Mouse (Mus musculus): Measurements from ENCODE around the gene Hoxc5.

Hoxc5 gene

GRCm38 (mm10) chr15:102990461-102991397 lies 23.5 kb downstream of the Hoxc5 start, which contains the start of gene Hoxc8:
Gene Hoxc8 (plus strand): TSS chr15:102990607.
- no peak for DNase-seq (ENCODE audit: low spot score in 2 of 2)

- no peak for DNase-seq (ENCODE audit: low spot score in 2 of 2)
Measured at GRCm38 (mm10) chr15:102991782-102992181, 24.5 kb downstream of the Hoxc5 start.

- DNase-seq (ENCODE audit: low spot score in 2 of 2), result no peak
Measured at GRCm38 (mm10) chr15:102992206-102992605, 25.0 kb downstream of the Hoxc5 start.

- DNase-seq (ENCODE audit: low spot score in 2 of 2), result no peak
Measured at GRCm38 (mm10) chr15:102992863-102993262, 25.6 kb downstream of the Hoxc5 start.

DNA sequence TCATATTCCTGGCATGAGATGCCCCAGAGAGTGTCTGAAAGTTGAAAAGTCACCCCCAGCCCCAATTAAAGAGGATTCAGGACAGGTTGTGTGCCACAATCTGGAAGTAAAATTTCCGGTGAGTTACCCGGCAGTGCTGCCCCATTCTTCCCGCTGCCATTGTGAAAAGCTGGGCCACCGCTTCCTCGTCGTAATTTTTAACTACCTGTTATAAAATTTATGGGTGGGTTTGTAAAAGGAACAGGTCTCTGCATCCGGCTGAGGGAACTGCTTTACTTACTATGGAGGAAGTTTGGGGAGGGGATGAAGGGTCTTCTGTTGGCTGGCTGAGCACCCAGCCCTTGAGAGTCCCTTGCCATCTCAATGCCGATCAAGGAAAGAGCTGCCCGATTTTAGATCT lies 29.3 kb downstream of the Hoxc5 start:
- no peak for DNase-seq (ENCODE audit: low spot score in 2 of 2)

DNA sequence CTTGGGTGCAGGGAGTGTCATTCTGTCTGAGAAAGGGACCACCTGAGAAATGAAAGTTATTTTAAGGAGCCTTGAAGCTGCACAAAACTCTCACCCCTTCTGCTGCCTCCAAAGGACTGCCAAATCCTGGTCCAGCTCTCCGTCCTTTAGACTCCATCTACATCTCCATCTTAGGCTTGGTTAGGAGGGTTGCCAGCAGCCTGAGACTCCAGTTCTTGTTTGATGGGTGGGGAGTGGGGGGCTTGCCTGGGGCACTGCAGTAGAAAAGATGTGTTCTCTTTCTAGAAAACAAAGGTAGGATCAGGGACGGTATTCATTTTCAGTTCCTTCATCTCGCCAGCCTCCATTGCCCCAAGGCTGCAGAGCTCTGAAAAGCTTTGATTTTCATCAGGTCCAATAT lies 30.2 kb downstream of the Hoxc5 start:
- no peak for DNase-seq (ENCODE audit: low spot score in 2 of 2)

DNA sequence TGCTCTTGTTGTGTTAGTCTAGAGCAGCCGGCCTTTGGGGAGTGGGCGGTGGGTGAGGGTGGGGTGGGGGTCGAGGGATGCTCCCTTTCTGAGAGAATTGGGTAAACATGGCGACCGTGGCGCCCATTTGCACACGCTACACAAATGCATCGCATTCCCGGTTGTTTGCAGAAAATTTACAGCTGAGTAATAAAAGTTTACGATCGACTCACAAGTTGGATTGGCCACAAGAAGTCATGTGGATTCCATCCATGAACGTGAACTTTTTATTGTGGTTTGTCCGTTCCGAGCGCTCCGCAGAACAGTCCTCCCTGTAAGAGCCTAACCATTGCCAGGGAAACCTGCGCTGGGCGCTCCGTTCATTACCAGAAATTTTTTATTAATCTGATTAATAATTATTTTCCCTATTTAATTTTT lies 30.7 kb downstream of the Hoxc5 start, which contains the start of gene Hoxc6:
Hoxc6 (plus strand) TSS at position 319 of the 417 bp plus-strand sequence.
- DNase-seq (ENCODE audit: low spot score in 2 of 2), result no peak

- no peak for DNase-seq (ENCODE audit: low spot score in 2 of 2)
Measured at GRCm38 (mm10) chr15:102998608-102999182, 31.5 kb downstream of the Hoxc5 start.

DNA sequence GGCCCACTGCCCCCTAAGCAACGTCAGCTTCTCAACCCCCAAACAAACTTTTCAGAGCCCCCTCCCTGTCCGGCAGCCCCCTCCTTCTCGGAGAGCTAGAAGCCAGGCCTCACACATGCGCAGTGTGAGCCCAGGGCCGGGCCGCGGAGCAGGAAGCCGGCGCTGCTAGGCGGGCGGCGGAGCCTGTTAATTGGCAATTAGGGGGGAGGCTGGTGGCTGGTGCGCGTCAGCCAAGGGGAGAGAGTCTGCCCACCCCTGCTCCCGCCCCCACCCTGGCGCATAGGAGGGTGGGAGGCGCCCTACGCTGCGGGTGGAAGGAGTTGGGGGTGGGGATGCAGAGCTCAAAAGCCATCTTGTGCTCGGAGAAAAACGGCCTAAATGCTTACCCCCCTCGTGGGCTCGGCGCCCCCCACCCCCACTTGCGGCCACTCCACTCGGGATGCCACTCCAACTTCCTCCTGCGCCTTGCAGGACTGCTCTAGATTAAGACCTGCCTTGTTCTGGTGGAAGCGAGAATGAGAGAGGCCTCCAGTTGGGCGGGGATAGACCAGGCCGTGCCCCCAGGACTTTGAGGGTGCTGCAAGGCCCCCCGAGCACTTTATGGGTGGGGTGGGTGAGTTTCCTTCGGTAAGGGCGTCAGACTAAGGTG lies 32.1 kb downstream of the Hoxc5 start:
- no peak for DNase-seq (ENCODE audit: low spot score in 2 of 2)

- DNase-seq (ENCODE audit: low spot score in 2 of 2), result no peak
Measured at GRCm38 (mm10) chr15:102999955-103000354, 32.7 kb downstream of the Hoxc5 start.

- no peak for DNase-seq (ENCODE audit: low spot score in 2 of 2)
Measured at GRCm38 (mm10) chr15:103000501-103000901, 33.3 kb downstream of the Hoxc5 start.

DNA sequence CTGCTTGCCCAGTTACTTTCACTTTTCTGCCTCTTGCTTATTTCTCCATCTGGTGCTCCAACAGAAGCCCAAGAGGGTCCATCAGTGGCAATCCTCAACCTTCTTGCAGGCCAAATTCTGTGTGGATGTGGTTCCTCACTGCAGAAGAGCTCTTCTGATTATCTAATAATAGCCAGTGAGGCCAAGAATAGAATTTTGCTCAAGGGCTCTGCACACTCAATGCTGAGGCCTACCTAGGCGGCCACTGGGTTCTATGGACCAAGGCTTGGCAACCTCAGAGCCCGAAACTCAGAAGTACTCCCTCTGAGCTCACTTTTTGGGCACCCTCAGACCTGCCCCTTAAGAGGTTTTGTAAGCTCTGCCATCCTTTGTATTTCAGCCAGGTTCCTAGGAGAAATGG lies 34.1 kb downstream of the Hoxc5 start:
- DNase-seq (ENCODE audit: low spot score in 2 of 2), result no peak

DNA sequence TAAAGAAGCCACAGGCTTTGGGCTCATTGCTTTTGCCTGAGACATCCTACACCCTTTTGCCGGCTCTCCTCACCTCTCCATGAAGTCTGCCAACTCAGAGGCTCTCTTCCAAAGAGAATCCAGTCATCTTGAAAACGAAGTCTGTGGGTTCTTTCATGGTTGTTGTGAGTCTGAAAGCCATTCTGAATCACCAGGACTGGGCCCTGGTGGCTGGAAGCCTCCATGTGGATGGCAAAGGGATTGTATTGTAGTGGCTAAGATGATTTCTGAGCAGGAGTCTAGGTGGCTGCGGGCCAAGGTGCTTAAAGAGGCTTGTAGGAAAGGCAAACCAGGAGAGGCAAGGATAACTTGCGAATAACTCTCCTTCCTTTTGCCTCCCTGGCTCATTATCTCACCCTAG lies 34.9 kb downstream of the Hoxc5 start:
- DNase-seq (ENCODE audit: low spot score in 2 of 2), result no peak

- DNase-seq (ENCODE audit: low spot score in 2 of 2), result no peak
Measured at GRCm38 (mm10) chr15:103002821-103003448, 35.7 kb downstream of the Hoxc5 start.

- no peak for DNase-seq (ENCODE audit: low spot score in 2 of 2)
Measured at GRCm38 (mm10) chr15:103005308-103005707, 38.1 kb downstream of the Hoxc5 start.

DNA sequence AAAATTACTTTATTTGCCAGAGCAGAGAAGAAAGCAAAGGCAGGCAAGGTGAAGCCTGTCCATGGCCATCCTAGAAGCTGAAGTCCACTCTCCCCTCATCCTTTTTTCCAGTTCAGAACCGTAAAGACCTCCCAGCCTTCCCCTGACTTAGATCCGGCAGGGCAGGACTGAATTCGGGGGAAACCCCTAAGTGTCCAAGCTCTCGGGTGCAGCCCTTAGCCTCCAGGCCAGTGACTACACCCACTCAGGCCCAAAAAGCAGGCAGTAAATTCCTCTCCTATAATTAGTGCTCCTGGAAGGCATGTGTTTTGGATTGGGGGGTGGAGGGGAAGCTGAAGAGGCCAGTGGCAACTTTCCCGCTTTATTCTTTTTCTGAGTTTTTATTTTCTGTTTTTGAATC lies 38.6 kb downstream of the Hoxc5 start:
- no peak for DNase-seq (ENCODE audit: low spot score in 2 of 2)

- no peak for DNase-seq (ENCODE audit: low spot score in 2 of 2)
Measured at GRCm38 (mm10) chr15:103006326-103006725, 39.1 kb downstream of the Hoxc5 start.

- no peak for DNase-seq (ENCODE audit: low spot score in 2 of 2)
Measured at GRCm38 (mm10) chr15:103009265-103010111, 42.2 kb downstream of the Hoxc5 start.

GRCm38 (mm10) chr15:103010112-103010846 lies 43.0 kb downstream of the Hoxc5 start:
- no peak for DNase-seq (ENCODE audit: low spot score in 2 of 2)

- no peak for DNase-seq (ENCODE audit: low spot score in 2 of 2)
Measured at GRCm38 (mm10) chr15:103010847-103011555, 43.8 kb downstream of the Hoxc5 start.
